Mouse (Mus musculus) liver, postnatal 0 days (tissue): ENCODE measurements around the gene Utp14b.

ENCODE experiments used
- CTCF ChIP-seq: sonication (generic); IDR thresholded peaks from 2 replicates; pipeline ENCODE4 v1.5.1; 2016; ENCODE audit warnings: antibody characterized with exemption, low read depth
- EP300 ChIP-seq: IDR thresholded peaks from 2 replicates; pipeline ENCODE4 v1.6.1; 2016; ENCODE audit warnings: antibody characterized with exemption, low read depth, mild to moderate bottlenecking

GRCm38 (mm10) chr1:78657671-78658440 is at the start of gene Utp14b, which contains the start of gene Acsl3:
- no peak for TF ChIP-seq CTCF
- TF ChIP-seq EP300: no peak
